Mouse (Mus musculus) ES-E14 (cell line): ENCODE measurements around the gene Ctnna3. TPM values are rescaled to one million over a fixed set of nuclear protein-coding genes. Genes with fewer than 3 reads are reported as not detected.

Source experiments
- DNase-seq: peaks from one replicate; pipeline ENCODE4 v3.0.0-alpha.2; 2013; ENCODE audit warnings: low read depth, low spot score
- H3K27ac ChIP-seq: 2 replicates; pipeline ENCODE4 v1.5.1; 2012; ENCODE audit warnings: low read depth, mild to moderate bottlenecking, low read length, moderate library complexity, mixed read lengths; ENCODE audit not compliant: poor library complexity, insufficient read depth, severe bottlenecking
- H3K36me3 ChIP-seq: 2 replicates; pipeline ENCODE4 v1.6.1; 2012; ENCODE audit warnings: mild to moderate bottlenecking, low read length, moderate library complexity, mixed read lengths; ENCODE audit not compliant: control insufficient read depth, poor library complexity, insufficient read depth, severe bottlenecking
- H3K4me1 ChIP-seq, 2 experiments: fragments of 150-350 bp in 1 of 2; sonication (generic) in 1 of 2; 2 replicates each; pipeline ENCODE4 v1.6.1; 2012; ENCODE audit warnings: low read length in 2 of 2, mild to moderate bottlenecking in 1 of 2, mixed read lengths in 1 of 2; ENCODE audit not compliant: control insufficient read depth in 2 of 2, insufficient read depth in 2 of 2, poor library complexity in 1 of 2
- H3K4me3 ChIP-seq, 2 experiments: fragments of 150-350 bp in 1 of 2; sonication (generic) in 1 of 2; 2 replicates each; pipeline ENCODE4 v1.5.1; 2012; ENCODE audit warnings: low read length in 2 of 2, low read depth in 1 of 2, mild to moderate bottlenecking in 1 of 2, mixed read lengths in 1 of 2; ENCODE audit not compliant: insufficient read depth in 1 of 2, poor library complexity in 1 of 2, severe bottlenecking in 1 of 2
- H3K9ac ChIP-seq: 2 replicates; pipeline ENCODE4 v1.6.1; 2012; ENCODE audit warnings: low read depth, mild to moderate bottlenecking, low read length, mixed read lengths; ENCODE audit not compliant: poor library complexity, insufficient read depth, severe bottlenecking
- H3K9me3 ChIP-seq: fragments of 150-350 bp; sonication (generic); 2 replicates; pipeline ENCODE4 v1.6.1; 2012; ENCODE audit warnings: low read depth, mild to moderate bottlenecking, low read length; ENCODE audit not compliant: control insufficient read depth, insufficient read depth
- CHD2 ChIP-seq: IDR thresholded peaks from 2 replicates; pipeline ENCODE4 v1.6.1; 2014; ENCODE audit warnings: mild to moderate bottlenecking, low read depth, low read length, inconsistent platforms
- HCFC1 ChIP-seq: IDR thresholded peaks from 2 replicates; pipeline ENCODE4 v1.6.1; 2012; ENCODE audit warnings: low read length, inconsistent platforms, borderline replicate concordance; ENCODE audit not compliant: insufficient read depth
- MAFK ChIP-seq: IDR thresholded peaks from 2 replicates; pipeline ENCODE4 v1.6.1; 2014; ENCODE audit warnings: mild to moderate bottlenecking, low read depth, low read length, inconsistent platforms; ENCODE audit not compliant: insufficient read depth
- ZC3H11A ChIP-seq: IDR thresholded peaks from 2 replicates; pipeline ENCODE4 v1.6.1; 2012; ENCODE audit warnings: low read depth, mild to moderate bottlenecking, inconsistent platforms, low read length, borderline replicate concordance
- ZNF384 ChIP-seq: IDR thresholded peaks from 2 replicates; pipeline ENCODE4 v1.6.1; 2012; ENCODE audit warnings: low read depth, low read length, inconsistent platforms
- in situ Hi-C, 2 experiments: fragments of 600-800 bp; cut with MboI; formaldehyde crosslinking; loops; one replicate each; pipeline ENCODE4 v1.15.1; 2025; ENCODE audit warnings: low sequenced_read_pairs in 2 of 2, inconsistent platforms in 1 of 2; ENCODE audit not compliant: unreplicated experiment in 2 of 2
- total RNA-seq: library from RNA; depleted of rRNA; stranded (reverse); fragments of 300-350 nt; gene quantifications from 2 replicates; pipeline ENCODE4 v1.2.3, GENCODE M21; 2012

Gene Ctnna3
- total RNA-seq, 1 experiment, result not detected

- TF ChIP-seq ZNF384 (no peak), ZC3H11A (no peak), HCFC1 (no peak), MAFK (no peak), CHD2 (no peak)
- in situ Hi-C loops, result no loop called here
- Histone ChIP-seq H3K27ac (no peak overlapping the region), H3K4me1 (no peaks in the 10 kb centered on the region), H3K36me3 (no peaks in the 10 kb centered on the region), H3K9me3 (no peaks in the 10 kb centered on the region), H3K4me3 (no peak overlapping the region), H3K9ac (no peak overlapping the region)
- no peak for DNase-seq
Measured at GRCm38 (mm10) chr10:63526027-63526426, 96.1 kb downstream of the Ctnna3 start.

DNA sequence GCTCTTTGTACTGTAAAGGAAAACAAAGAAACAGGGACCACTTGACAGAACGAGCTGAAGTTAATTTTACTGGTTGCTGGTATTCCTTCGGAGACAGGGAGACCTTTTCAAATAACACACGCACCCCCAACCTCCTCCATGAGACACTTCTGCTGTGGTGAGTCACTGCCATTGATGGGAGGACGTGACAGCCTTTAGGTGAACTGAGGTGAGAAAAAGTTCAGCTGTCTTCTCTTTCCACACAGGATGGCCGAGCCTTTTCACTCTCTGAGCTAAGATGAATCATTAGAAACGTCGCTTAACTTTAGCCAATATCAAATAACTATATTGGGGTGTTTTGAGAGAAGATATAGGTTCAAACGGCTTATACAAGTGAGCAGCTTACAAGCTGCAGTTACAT, 102.5 kb downstream of the Ctnna3 start:
- in situ Hi-C loops, result no loop called here
- no peaks in the 10 kb centered on the region for H3K4me1 ChIP-seq
- H3K9me3 ChIP-seq, result no peaks in the 10 kb centered on the region
- TF ChIP-seq ZC3H11A (no peak), MAFK (no peak), ZNF384 (no peak), CHD2 (no peak), HCFC1 (no peak)
- DNase-seq, result no peak
- H3K36me3 ChIP-seq, result no peaks in the 10 kb centered on the region
- no peak overlapping the region for H3K27ac ChIP-seq
- no peak overlapping the region for H3K4me3 ChIP-seq
- no peak overlapping the region for H3K9ac ChIP-seq

- H3K9me3 ChIP-seq, result no peaks in the 10 kb centered on the region
- TF ChIP-seq HCFC1, result no peak
- TF ChIP-seq CHD2, result no peak
- no peak for TF ChIP-seq ZC3H11A
- no peak for TF ChIP-seq MAFK
- no peak for TF ChIP-seq ZNF384
- H3K36me3 ChIP-seq, result no peaks in the 10 kb centered on the region
- no peak overlapping the region for H3K27ac ChIP-seq
- H3K4me1 ChIP-seq, result no peaks in the 10 kb centered on the region
- in situ Hi-C loops, result no loop called here
- H3K9ac ChIP-seq, result no peak overlapping the region
- peak; percentile 12 for DNase-seq
- H3K4me3 ChIP-seq, result no peak overlapping the region
Measured at GRCm38 (mm10) chr10:63541754-63542153, 111.9 kb downstream of the Ctnna3 start.

DNA sequence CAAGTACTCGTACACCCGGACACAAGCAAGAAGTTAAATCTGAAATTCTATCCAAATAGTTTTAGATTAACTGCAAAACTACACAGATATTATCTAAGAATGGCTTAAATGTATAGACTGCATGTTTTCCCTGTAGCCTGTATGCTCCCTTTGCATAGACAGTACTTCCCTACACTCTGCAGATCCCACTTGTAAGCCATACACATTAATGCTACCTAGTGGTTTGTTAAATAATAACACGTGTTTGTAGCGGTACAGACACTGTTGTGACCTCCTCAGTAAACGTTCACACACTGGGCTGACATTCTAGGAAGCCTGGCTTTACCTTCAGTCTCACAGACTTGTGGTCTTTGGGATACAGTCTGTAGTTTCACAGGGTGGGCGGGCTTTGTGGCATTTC, 112.6 kb downstream of the Ctnna3 start:
- in situ Hi-C loops, result no loop called here
- H3K27ac ChIP-seq, result no peak overlapping the region
- no peak overlapping the region for H3K4me3 ChIP-seq
- no peak for TF ChIP-seq ZNF384
- TF ChIP-seq MAFK, result no peak
- no peak for TF ChIP-seq CHD2
- no peak for TF ChIP-seq ZC3H11A
- no peak for TF ChIP-seq HCFC1
- H3K9ac ChIP-seq, result no peak overlapping the region
- DNase-seq, result no peak
- no peaks in the 10 kb centered on the region for H3K4me1 ChIP-seq
- H3K36me3 ChIP-seq, result no peaks in the 10 kb centered on the region
- no peaks in the 10 kb centered on the region for H3K9me3 ChIP-seq

DNA sequence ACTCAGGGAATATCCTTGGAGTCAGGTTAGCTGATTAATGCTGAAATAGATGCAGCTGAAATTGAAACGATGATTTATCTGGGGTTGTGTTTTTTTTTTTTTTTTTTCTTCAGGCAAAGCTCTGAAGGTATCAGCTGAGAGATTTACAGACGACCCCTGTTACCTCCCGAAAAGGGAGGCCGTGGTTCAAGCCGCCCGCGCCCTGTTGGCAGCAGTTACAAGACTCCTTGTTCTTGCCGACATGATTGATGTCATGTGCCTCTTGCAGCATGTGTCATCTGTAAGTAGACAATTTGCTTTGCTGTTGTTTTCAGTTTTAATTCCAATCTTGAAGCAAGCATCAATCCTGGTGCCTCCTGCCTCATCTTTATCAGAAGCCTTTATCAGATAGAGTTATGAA, 136.8 kb downstream of the Ctnna3 start:
- TF ChIP-seq ZC3H11A (no peak), ZNF384 (no peak), HCFC1 (no peak), CHD2 (no peak), MAFK (no peak)
- in situ Hi-C loops, result no loop called here
- H3K9me3 ChIP-seq, result no peaks in the 10 kb centered on the region

More for the DNA sequence above, 136.8 kb downstream of the Ctnna3 start:
- no peak for DNase-seq
- Histone ChIP-seq H3K36me3 (no peaks in the 10 kb centered on the region), H3K9ac (no peak overlapping the region), H3K4me3 (no peak overlapping the region), H3K27ac (no peak overlapping the region), H3K4me1 (no peaks in the 10 kb centered on the region)
